Mouse (Mus musculus) megakaryocyte-erythroid progenitor cell, adult 5 weeks (primary cell): ENCODE measurements around the gene Olfr569. TPM values are rescaled to one million over a fixed set of nuclear protein-coding genes. Genes with fewer than 3 reads are reported as not detected.

Source experiments
- polyA plus RNA-seq: library from polyadenylated mRNA; stranded (reverse); fragments of >175 nt; gene quantifications from 2 replicates; pipeline ENCODE4 v1.2.3, GENCODE M21; 2012

The Olfr569 gene
- not detected in 2 replicates for polyA plus RNA-seq

GRCm38 (mm10) chr7:102890782-102891181 lies at the start of gene Olfr569:
TSS of gene Olfr569 (minus strand) at chr7:102890882.

DNA sequence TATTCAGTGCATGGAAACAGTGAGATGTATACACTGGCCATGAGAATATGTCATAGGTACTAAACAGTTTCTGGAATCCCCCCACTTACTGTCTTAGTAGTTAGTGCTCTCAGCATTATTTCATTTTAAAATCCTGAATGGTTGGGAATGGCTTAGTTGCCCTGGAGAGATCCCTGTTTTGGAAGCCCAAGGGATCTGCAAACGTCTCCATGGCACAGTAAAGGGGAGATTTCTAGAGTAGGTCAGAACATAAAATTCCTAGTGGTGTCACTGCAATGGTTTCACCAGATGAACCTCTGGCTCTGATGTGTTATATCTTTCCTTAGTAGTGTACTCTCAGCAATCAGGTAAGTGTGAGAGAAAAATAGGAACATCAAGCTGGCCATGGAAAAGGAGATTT lies 33.4 kb upstream of the Olfr569 start, which contains the start of gene Olfr572:
Olfr572 (plus strand) TSS at position 301 of the 400 bp plus-strand sequence.

DNA sequence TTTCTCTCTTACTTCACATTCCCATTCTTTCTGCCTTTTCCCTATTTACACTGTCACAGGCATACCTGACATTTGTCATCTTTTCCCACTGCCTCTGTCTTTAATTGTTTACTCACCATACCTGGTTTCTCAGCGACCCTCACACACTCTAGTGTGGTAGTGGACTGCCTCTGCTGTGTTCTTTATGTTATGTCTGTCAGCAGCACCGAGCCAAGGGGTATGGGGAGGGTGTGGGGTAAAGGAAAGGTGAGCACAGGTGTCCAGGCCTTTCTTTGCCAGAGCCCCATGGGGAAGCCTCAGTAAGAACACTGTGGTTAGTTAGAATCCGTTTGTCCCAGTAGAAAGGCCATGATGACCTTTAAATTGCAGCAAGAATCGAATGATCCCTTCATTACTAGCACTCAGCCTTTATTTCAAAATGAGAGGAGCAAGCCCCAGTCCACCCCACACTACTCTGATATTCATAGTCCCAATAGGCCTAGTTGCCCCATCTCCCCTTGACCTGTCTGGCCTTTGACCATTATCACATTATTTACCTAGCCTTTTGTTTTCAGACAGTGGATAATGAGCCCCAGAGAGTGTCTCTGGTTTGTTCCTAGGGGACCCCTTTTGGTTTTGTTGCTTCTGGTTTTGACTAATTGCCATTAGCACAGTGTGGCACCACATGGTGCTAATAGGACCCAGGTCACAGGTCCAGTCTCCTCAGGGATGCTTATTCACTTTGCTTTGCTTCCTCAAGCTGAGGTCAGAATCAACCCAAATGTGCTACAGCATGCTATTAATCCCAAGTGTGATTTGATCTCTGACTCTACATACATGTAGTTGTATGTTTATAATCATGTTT lies 26.6 kb upstream of the Olfr569 start, which contains the start of gene Olfr571:
Olfr571 (minus strand) TSS at position 505 of the 844 bp plus-strand sequence.

GRCm38 (mm10) chr7:102876822-102877221 lies 13.9 kb downstream of the Olfr569 start, which contains the start of gene Olfr568:
TSS of gene Olfr568 (plus strand) at chr7:102877122.

DNA sequence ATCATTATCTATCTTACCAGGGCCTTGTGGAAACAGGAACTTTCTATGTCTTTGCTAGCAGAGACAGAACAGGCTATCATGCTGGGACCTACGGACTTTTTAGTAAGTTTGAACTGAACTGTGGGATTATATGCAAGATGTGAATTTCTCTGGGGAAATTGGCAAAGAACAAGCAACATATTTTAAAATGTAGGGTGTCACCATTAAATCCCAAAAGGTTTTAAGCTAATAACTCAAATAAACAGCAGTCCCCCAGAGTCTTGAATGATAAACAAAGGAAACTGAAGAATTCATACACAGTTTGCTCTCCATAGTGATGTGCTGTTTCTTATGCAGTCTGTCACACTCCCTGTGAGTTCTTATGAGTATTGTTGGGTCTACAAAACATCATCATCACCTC lies 32.0 kb downstream of the Olfr569 start, which contains the start of gene Olfr566:
Olfr566 (minus strand) TSS at position 101 of the 400 bp plus-strand sequence.

Other genes with a start within 250 kb of the Olfr569 start
- not detected in 2 replicates for gene Olfr555, start 232.1 kb downstream of the Olfr569 start, polyA plus RNA-seq
- gene Olfr556, start 226.0 kb downstream of the Olfr569 start, polyA plus RNA-seq, result not detected in 2 replicates
- 1.6 and 1.8 TPM in 2 replicates for gene Trim68, start 203.6 kb downstream of the Olfr569 start, polyA plus RNA-seq
- not detected in 2 replicates for gene Olfr557, start 195.0 kb downstream of the Olfr569 start, polyA plus RNA-seq
- gene Olfr558, start 188.7 kb downstream of the Olfr569 start, polyA plus RNA-seq, result not detected in 2 replicates
- gene Olfr33, start 171.8 kb downstream of the Olfr569 start, polyA plus RNA-seq, result not detected in 2 replicates
- gene Olfr559, start 163.4 kb downstream of the Olfr569 start, polyA plus RNA-seq, result not detected in 2 replicates
- gene Olfr560, start 131.5 kb downstream of the Olfr569 start, polyA plus RNA-seq, result not detected in 2 replicates
- 0.01 and 0.03 TPM in 2 replicates for gene Olfr78, start 131.4 kb downstream of the Olfr569 start, polyA plus RNA-seq
- gene Olfr561, start 119.7 kb downstream of the Olfr569 start, polyA plus RNA-seq, result not detected in 2 replicates
- gene Olfr564, start 87.4 kb downstream of the Olfr569 start, polyA plus RNA-seq, result not detected in 2 replicates
- gene Olfr566, start 32.1 kb downstream of the Olfr569 start, polyA plus RNA-seq, result not detected in 2 replicates
- gene Olfr568, start 13.8 kb downstream of the Olfr569 start, polyA plus RNA-seq, result not detected in 2 replicates
- not detected in 2 replicates for gene Olfr570, start 3.7 kb upstream of the Olfr569 start, polyA plus RNA-seq
- gene Olfr571, start 26.7 kb upstream of the Olfr569 start, polyA plus RNA-seq, result not detected in 2 replicates
- gene Olfr572, start 33.5 kb upstream of the Olfr569 start, polyA plus RNA-seq, result not detected in 2 replicates
- gene Olfr573-ps1, start 51.7 kb upstream of the Olfr569 start, polyA plus RNA-seq, result not detected in 2 replicates
- gene Olfr574, start 57.6 kb upstream of the Olfr569 start, polyA plus RNA-seq, result not detected in 2 replicates
- gene Olfr575, start 67.9 kb upstream of the Olfr569 start, polyA plus RNA-seq, result not detected in 2 replicates
- gene Olfr576, start 71.8 kb upstream of the Olfr569 start, polyA plus RNA-seq, result not detected in 2 replicates
- gene Olfr577, start 85.1 kb upstream of the Olfr569 start, polyA plus RNA-seq, result not detected in 2 replicates
- not detected in 2 replicates for gene Olfr578, start 98.4 kb upstream of the Olfr569 start, polyA plus RNA-seq
- gene Olfr582, start 147.1 kb upstream of the Olfr569 start, polyA plus RNA-seq, result not detected in 2 replicates
- not detected in 2 replicates for gene Olfr583, start 160.4 kb upstream of the Olfr569 start, polyA plus RNA-seq
- not detected in 2 replicates for gene Olfr584, start 191.0 kb upstream of the Olfr569 start, polyA plus RNA-seq
- gene Olfr585, start 206.8 kb upstream of the Olfr569 start, polyA plus RNA-seq, result not detected in 2 replicates
- not detected in 2 replicates for gene Olfr586, start 234.8 kb upstream of the Olfr569 start, polyA plus RNA-seq
- gene Olfr588-ps1, start 250.0 kb upstream of the Olfr569 start, polyA plus RNA-seq, result not detected in 2 replicates